Comparison of ENCODE assay signal across 8 mouse cellular contexts in the genomic region with DNA sequence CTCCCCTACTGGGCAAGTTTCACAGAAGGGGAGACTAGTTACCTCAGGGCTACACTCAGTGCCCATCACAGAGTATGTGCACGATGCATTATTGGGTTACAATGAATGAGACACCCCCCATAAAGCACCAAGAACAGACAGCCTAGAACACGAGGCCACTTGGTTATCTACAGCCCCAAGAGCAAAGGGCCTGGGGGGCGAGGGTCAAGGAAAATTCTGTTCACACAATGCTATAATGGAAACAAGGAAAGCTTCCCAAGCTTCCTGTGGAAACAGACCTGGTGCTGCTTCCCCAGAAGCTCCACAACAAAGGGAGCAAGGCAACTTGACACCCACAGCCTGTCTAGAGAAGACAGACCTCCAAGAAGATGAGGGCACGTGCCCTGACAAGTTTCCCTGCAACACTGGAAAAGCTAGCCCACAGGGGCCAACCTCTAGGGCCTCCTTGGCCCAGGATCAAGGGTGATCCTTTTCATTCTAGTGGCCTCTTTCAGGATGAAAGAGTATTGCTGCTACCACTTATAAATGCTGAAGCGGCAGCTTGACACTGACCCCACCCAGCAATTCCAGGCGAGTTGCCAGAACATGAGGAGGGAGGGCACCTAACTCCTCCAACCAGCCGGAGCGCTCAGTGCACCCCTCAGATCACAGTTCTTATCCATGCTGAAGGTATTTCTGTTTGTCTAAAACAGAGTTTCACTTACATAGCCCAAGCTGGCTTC. TPM values are rescaled to one million over a fixed set of nuclear protein-coding genes. Genes with fewer than 3 reads are reported as not detected.
DNase-seq lines count a peak whose midpoint lies in the region; ATAC-seq and TF ChIP-seq lines count a peak whose summit lies in the region.

No protein-coding gene starts in this region.

- ATAC-seq in kidney, postnatal 0 days (replicated peaks; ENCODE audit: low FRiP score, low read depth), result 0 out of 2 replicates have a peak, but pooled peaks have one; percentile 57
- peak; percentile 77; the same call in 1 of the 2 replicates for ATAC-seq in lung, embryonic 15.5 days (ENCODE audit: borderline replicate concordance, extremely low read depth, low FRiP score, low TSS enrichment)
- ATAC-seq in stomach, embryonic 14.5 days (ENCODE audit: insufficient number of reproducible peaks, insufficient read depth, low FRiP score, low read depth), result peak; percentile 69; the same call in 1 of the 2 replicates
- no peak for ATAC-seq in granulocyte monocyte progenitor cell, adult 5-6 weeks (replicated peaks; ENCODE audit: poor library complexity, severe bottlenecking)

- no peaks in the 10 kb centered on the region for H3K9me3 ChIP-seq in MEL (replicated peaks; ENCODE audit: insufficient read depth, low read length)
- H3K9me3 ChIP-seq in kidney, postnatal 0 days (replicated peaks; ENCODE audit: low read length), result no peaks in the 10 kb centered on the region
- no peaks in the 10 kb centered on the region for H3K9me3 ChIP-seq in lung, embryonic 15.5 days
- no peaks in the 10 kb centered on the region for H3K9me3 ChIP-seq in stomach, embryonic 14.5 days (ENCODE audit: control insufficient read depth, low read depth, low read length)

- no peaks in the 10 kb centered on the region for H3K27me3 ChIP-seq in MEL (ENCODE audit: control insufficient read depth in 1 of 2, insufficient read depth in 2 of 2, low read length in 2 of 2)
- no peaks in the 10 kb centered on the region for H3K27me3 ChIP-seq in kidney, postnatal 0 days (ENCODE audit: insufficient read depth, low read length)
- no peaks in the 10 kb centered on the region for H3K27me3 ChIP-seq in lung, embryonic 15.5 days
- H3K27me3 ChIP-seq in stomach, embryonic 14.5 days (ENCODE audit: control insufficient read depth, insufficient read depth, low read length), result no peaks in the 10 kb centered on the region

- peak overlapping the region; percentile 84 for H3K27ac ChIP-seq in MEL (ENCODE audit: control insufficient read depth, low read depth, low read length)
- H3K27ac ChIP-seq in kidney, postnatal 0 days, result peak overlapping the region; percentile 65
- peak overlapping the region; percentile 69 for H3K27ac ChIP-seq in lung, embryonic 15.5 days
- peak overlapping the region; percentile 53; the same call in 1 of the 2 replicates for H3K27ac ChIP-seq in stomach, embryonic 14.5 days (ENCODE audit: low read length)

- peak overlapping the region; percentile 36 for H3K9ac ChIP-seq in MEL (ENCODE audit: control insufficient read depth, low read depth, low read length, poor library complexity, severe bottlenecking)
- no peak overlapping the region for H3K9ac ChIP-seq in kidney, postnatal 0 days (ENCODE audit: low read depth, low read length)
- H3K9ac ChIP-seq in lung, embryonic 15.5 days, result no peak overlapping the region
- H3K9ac ChIP-seq in stomach, embryonic 14.5 days (replicated peaks; ENCODE audit: low read depth, low read length), result no peak overlapping the region

- no peak for TF ChIP-seq CTCF in MEL (IDR thresholded peaks at IDR 0.05 in 2 of 3, conservative IDR thresholded peaks at IDR 0.05 in 1 of 3; ENCODE audit: control insufficient read depth in 1 of 3, insufficient read depth in 1 of 3, low read depth in 2 of 3, low read length in 3 of 3, poor library complexity in 1 of 3, severe bottlenecking in 1 of 3)
- TF ChIP-seq CTCF in kidney, postnatal 0 days (IDR thresholded peaks at IDR 0.05; ENCODE audit: low read depth), result no peak; the same call in 1 of the 2 replicates

- WGBS in kidney, postnatal 0 days, result 24% methylated on average over 8 of the region's 8 CpGs
- WGBS in lung, embryonic 15.5 days, result 22% methylated on average over 8 of the region's 8 CpGs
- 39% methylated on average over 8 of the region's 8 CpGs for WGBS in stomach, embryonic 14.5 days

- peak in 1 of 2 experiments; percentile 17; a peak in 1 of 4 replicates for TF ChIP-seq POLR2A in MEL (IDR thresholded peaks at IDR 0.05; ENCODE audit: control insufficient read depth in 1 of 2, insufficient read depth in 1 of 2, low read depth in 1 of 2, low read length in 2 of 2, poor library complexity in 1 of 2)

- peak; percentile 54 to 61 for TF ChIP-seq EP300 in MEL (IDR thresholded peaks at IDR 0.05; ENCODE audit: low read depth in 1 of 2, low read length in 2 of 2)

- H3K4me3 ChIP-seq in MEL (ENCODE audit: control insufficient read depth in 1 of 2, insufficient read depth in 1 of 2, low read depth in 2 of 2, low read length in 2 of 2), result no peak overlapping the region
- H3K4me3 ChIP-seq in kidney, postnatal 0 days (replicated peaks; ENCODE audit: low read depth, low read length), result no peak overlapping the region
- no peak overlapping the region for H3K4me3 ChIP-seq in lung, embryonic 15.5 days
- no peak overlapping the region for H3K4me3 ChIP-seq in stomach, embryonic 14.5 days (ENCODE audit: low read depth, low read length)

- peaks cover 0 to 36% of the 10 kb centered on the region in 2 experiments; a peak in 2 of 4 replicates for H3K36me3 ChIP-seq in MEL (ENCODE audit: control insufficient read depth in 1 of 2, insufficient read depth in 2 of 2, low read length in 2 of 2)
- H3K36me3 ChIP-seq in kidney, postnatal 0 days (ENCODE audit: insufficient read depth, low read length), result no peaks in the 10 kb centered on the region
- peaks cover 4% of the 10 kb centered on the region; the same call in 1 of the 2 replicates for H3K36me3 ChIP-seq in lung, embryonic 15.5 days
- H3K36me3 ChIP-seq in stomach, embryonic 14.5 days (ENCODE audit: control insufficient read depth, insufficient read depth, low read length), result no peaks in the 10 kb centered on the region

- peaks cover 24 to 38% of the 10 kb centered on the region in 2 experiments for H3K4me1 ChIP-seq in MEL (ENCODE audit: control insufficient read depth in 1 of 2, insufficient read depth in 2 of 2, low read length in 2 of 2)
- peaks cover 11% of the 10 kb centered on the region; the same call in 1 of the 2 replicates for H3K4me1 ChIP-seq in kidney, postnatal 0 days (replicated peaks; ENCODE audit: insufficient read depth, low read length)
- H3K4me1 ChIP-seq in lung, embryonic 15.5 days, result peaks cover 22% of the 10 kb centered on the region
- H3K4me1 ChIP-seq in stomach, embryonic 14.5 days (ENCODE audit: control insufficient read depth, insufficient read depth, low read length), result peaks cover 10% of the 10 kb centered on the region

- TF ChIP-seq RAD21 in MEL (IDR thresholded peaks at IDR 0.05; ENCODE audit: low read depth, low read length), result no peak

- no peaks in the 10 kb centered on the region for H3K79me2 ChIP-seq in MEL (ENCODE audit: control insufficient read depth, insufficient read depth, low read length, poor library complexity)

- peak; percentile 53 for DNase-seq in 3T3-L1 (ENCODE audit: low read depth, low spot score)
- DNase-seq in MEL (ENCODE audit: low read depth, low spot score), result peak; percentile 96
- DNase-seq in cerebellum, postnatal 10 days, result peak; percentile 85 to 87
- peak; percentile 75 for DNase-seq in heart, adult 8-10 months (ENCODE audit: low spot score)
- DNase-seq in kidney, postnatal 0 days (ENCODE audit: low spot score), result peak; percentile 77

- 0 out of 2 replicates have a peak overlapping the region, but pooled peaks have one; percentile 2 for H3K4me2 ChIP-seq in kidney, postnatal 0 days (ENCODE audit: low read length)
- peak overlapping the region; percentile 33 for H3K4me2 ChIP-seq in lung, embryonic 15.5 days
- H3K4me2 ChIP-seq in stomach, embryonic 14.5 days (replicated peaks; ENCODE audit: low read depth, low read length), result no peak overlapping the region

RNA-seq across cellular contexts. Expression of gene Ranbp10, which starts 27.9 kb away (rescaled TPM):
- total RNA-seq in MEL (2012; rRNA removed), result 7.4 and 7.7 TPM in 2 replicates
- polyA plus RNA-seq in MEL (2012; ENCODE audit: insufficient read depth in 1 of 2, insufficient read length in 2 of 2, low read depth in 1 of 2, low replicate concordance in 2 of 2, missing spikeins in 1 of 2), result 10 to 100 TPM in 1 of 2 experiments, not detected in 1; 22.1 TPM
- total RNA-seq in heart, adult 8-10 months (2022), result 10 to 100 TPM; 17.4 to 20.0 (median 18.7) TPM
- 7.0 and 8.9 TPM in 2 replicates for polyA plus RNA-seq in kidney, postnatal 0 days (2015; fragmentation: Nextera tagmentation; extraction: Ambion mirVana)
- 9.9 and 12.0 TPM in 2 replicates for polyA plus RNA-seq in lung, embryonic 15.5 days (2015; fragmentation: Nextera tagmentation; extraction: Ambion mirVana)
- polyA plus RNA-seq in stomach, embryonic 14.5 days (2014; fragmentation: Nextera tagmentation; extraction: Ambion mirVana), result 15.0 and 18.4 TPM in 2 replicates
- total RNA-seq in granulocyte monocyte progenitor cell, adult 5-6 weeks (2014; fragmentation: Nextera tagmentation), result 12.9 and 16.7 TPM in 2 replicates
- total RNA-seq in granulocyte monocyte progenitor cell, adult 5-6 weeks (2017), result 7.2 and 8.3 TPM in 2 replicates

RNA-seq across cellular contexts. Expression of gene Tsnaxip1, which starts 28.3 kb away (rescaled TPM):
- total RNA-seq in MEL (2012; rRNA removed), result not detected in 2 replicates
- under 1 TPM in 1 of 2 experiments, not detected in 1; 0.10 TPM for polyA plus RNA-seq in MEL (2012; ENCODE audit: insufficient read depth in 1 of 2, insufficient read length in 2 of 2, low read depth in 1 of 2, low replicate concordance in 2 of 2, missing spikeins in 1 of 2)
- not detected for total RNA-seq in heart, adult 8-10 months (2022)
- 0.05 TPM in 1 of 2 replicates, not detected in the other for polyA plus RNA-seq in kidney, postnatal 0 days (2015; fragmentation: Nextera tagmentation; extraction: Ambion mirVana)
- polyA plus RNA-seq in lung, embryonic 15.5 days (2015; fragmentation: Nextera tagmentation; extraction: Ambion mirVana), result 1.3 and 1.5 TPM in 2 replicates
- 0.30 TPM in 1 of 2 replicates, not detected in the other for polyA plus RNA-seq in stomach, embryonic 14.5 days (2014; fragmentation: Nextera tagmentation; extraction: Ambion mirVana)
- total RNA-seq in granulocyte monocyte progenitor cell, adult 5-6 weeks (2014; fragmentation: Nextera tagmentation), result not detected in 2 replicates
- not detected in 2 replicates for total RNA-seq in granulocyte monocyte progenitor cell, adult 5-6 weeks (2017)

RNA-seq across cellular contexts. Expression of gene Gfod2, which starts 40.8 kb away (rescaled TPM):
- 7.0 and 8.3 TPM in 2 replicates for total RNA-seq in MEL (2012; rRNA removed)
- 1 to 10 TPM in 1 of 2 experiments, not detected in 1; 7.0 TPM for polyA plus RNA-seq in MEL (2012; ENCODE audit: insufficient read depth in 1 of 2, insufficient read length in 2 of 2, low read depth in 1 of 2, low replicate concordance in 2 of 2, missing spikeins in 1 of 2)
- 1 to 10 TPM; 2.8 to 3.9 (median 3.5) TPM for total RNA-seq in heart, adult 8-10 months (2022)
- 19.2 and 21.0 TPM in 2 replicates for polyA plus RNA-seq in kidney, postnatal 0 days (2015; fragmentation: Nextera tagmentation; extraction: Ambion mirVana)
- polyA plus RNA-seq in lung, embryonic 15.5 days (2015; fragmentation: Nextera tagmentation; extraction: Ambion mirVana), result 22.5 and 23.5 TPM in 2 replicates
- polyA plus RNA-seq in stomach, embryonic 14.5 days (2014; fragmentation: Nextera tagmentation; extraction: Ambion mirVana), result 14.4 and 14.5 TPM in 2 replicates
- total RNA-seq in granulocyte monocyte progenitor cell, adult 5-6 weeks (2014; fragmentation: Nextera tagmentation), result 1.7 TPM in 1 of 2 replicates, not detected in the other
- 3.4 and 4.6 TPM in 2 replicates for total RNA-seq in granulocyte monocyte progenitor cell, adult 5-6 weeks (2017)

RNA-seq across cellular contexts. Expression of gene Cenpt, which starts 53.8 kb away (rescaled TPM):
- total RNA-seq in MEL (2012; rRNA removed), result 14.2 and 15.7 TPM in 2 replicates
- 10 to 100 TPM in 1 of 2 experiments, not detected in 1; 26.5 TPM for polyA plus RNA-seq in MEL (2012; ENCODE audit: insufficient read depth in 1 of 2, insufficient read length in 2 of 2, low read depth in 1 of 2, low replicate concordance in 2 of 2, missing spikeins in 1 of 2)
- total RNA-seq in heart, adult 8-10 months (2022), result 1 to 10 TPM; 2.0 to 2.6 (median 2.5) TPM
- 23.4 and 24.9 TPM in 2 replicates for polyA plus RNA-seq in kidney, postnatal 0 days (2015; fragmentation: Nextera tagmentation; extraction: Ambion mirVana)
- polyA plus RNA-seq in lung, embryonic 15.5 days (2015; fragmentation: Nextera tagmentation; extraction: Ambion mirVana), result 45.2 and 45.4 TPM in 2 replicates
- 47.2 and 52.3 TPM in 2 replicates for polyA plus RNA-seq in stomach, embryonic 14.5 days (2014; fragmentation: Nextera tagmentation; extraction: Ambion mirVana)
- 21.4 and 22.0 TPM in 2 replicates for total RNA-seq in granulocyte monocyte progenitor cell, adult 5-6 weeks (2014; fragmentation: Nextera tagmentation)
- total RNA-seq in granulocyte monocyte progenitor cell, adult 5-6 weeks (2017), result 9.9 and 10.0 TPM in 2 replicates

RNA-seq across cellular contexts. Expression of gene Thap11, which starts 55.7 kb away (rescaled TPM):
- total RNA-seq in MEL (2012; rRNA removed), result 41.9 and 48.8 TPM in 2 replicates
- polyA plus RNA-seq in MEL (2012; ENCODE audit: insufficient read depth in 1 of 2, insufficient read length in 2 of 2, low read depth in 1 of 2, low replicate concordance in 2 of 2, missing spikeins in 1 of 2), result 10 to 100 TPM in 1 of 2 experiments, not detected in 1; 51.4 TPM
- total RNA-seq in heart, adult 8-10 months (2022), result 10 to 100 TPM; 26.4 to 30.7 (median 28.0) TPM
- 56.0 and 60.8 TPM in 2 replicates for polyA plus RNA-seq in kidney, postnatal 0 days (2015; fragmentation: Nextera tagmentation; extraction: Ambion mirVana)
- 67.9 and 68.2 TPM in 2 replicates for polyA plus RNA-seq in lung, embryonic 15.5 days (2015; fragmentation: Nextera tagmentation; extraction: Ambion mirVana)
- polyA plus RNA-seq in stomach, embryonic 14.5 days (2014; fragmentation: Nextera tagmentation; extraction: Ambion mirVana), result 51.4 and 56.4 TPM in 2 replicates
- total RNA-seq in granulocyte monocyte progenitor cell, adult 5-6 weeks (2014; fragmentation: Nextera tagmentation), result 20.4 and 30.1 TPM in 2 replicates
- total RNA-seq in granulocyte monocyte progenitor cell, adult 5-6 weeks (2017), result 29.9 and 36.8 TPM in 2 replicates
